Mouse (Mus musculus) ovary, adult 2 months (tissue): ENCODE measurements around the gene Erc2. TPM values are rescaled to one million over a fixed set of nuclear protein-coding genes. Genes with fewer than 3 reads are reported as not detected.

Source experiments
- polyA plus RNA-seq: library from polyadenylated mRNA; depleted of rRNA; stranded (reverse); fragments of >200 nt; gene quantifications from 2 replicates; pipeline ENCODE4 v1.2.3, GENCODE M21; 2012; rRNA removed

The Erc2 gene
- polyA plus RNA-seq: 0.44 and 0.50 TPM in 2 replicates

GRCm38 (mm10) chr14:27622176-27622922, at the start of gene Erc2:
TSS of gene Erc2 (plus strand) at chr14:27622428.

GRCm38 (mm10) chr14:28504101-28505050, 882.1 kb downstream of the Erc2 start, which contains the start of gene Wnt5a:
TSS of gene Wnt5a (plus strand) at chr14:28504750.

Other genes starting within 250 kb of the Erc2 start
- 3.0 and 3.8 TPM in 2 replicates for gene Fam208a, start 193.6 kb upstream of the Erc2 start, polyA plus RNA-seq
- 1.0 TPM in 2 replicates for gene Ccdc66, start 114.0 kb upstream of the Erc2 start, polyA plus RNA-seq